Mouse (Mus musculus): ENCODE measurements around the gene Atg13.

DNA sequence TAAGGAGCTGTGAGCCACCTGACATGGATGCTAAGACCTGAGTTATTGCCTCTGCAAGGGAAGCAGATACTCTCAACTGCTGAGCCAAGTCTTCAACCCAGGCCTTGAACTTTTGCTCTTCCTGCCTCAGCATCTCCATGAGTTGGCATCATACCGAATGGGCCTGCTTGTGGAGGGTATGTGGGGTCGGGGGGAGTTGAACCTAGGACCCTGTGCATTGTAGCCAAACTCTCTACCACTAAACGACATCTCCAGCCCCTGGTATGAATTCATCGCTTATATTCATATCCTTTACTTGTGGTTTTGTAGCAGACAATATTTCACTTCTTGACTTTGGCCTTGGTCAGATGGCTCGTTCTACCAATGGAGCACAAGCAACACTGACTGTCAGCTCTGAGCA, 78.5 kb downstream of the Atg13 start:
- TF ChIP-seq CTCF (IDR thresholded peaks at IDR 0.05; ENCODE audit: low read depth, low read length): no peak
- no peak for TF ChIP-seq POLR2A (IDR thresholded peaks at IDR 0.05; ENCODE audit: borderline replicate concordance, low read depth, low read length)
